Mouse (Mus musculus): ENCODE data around the gene Erlin1. TPM values are rescaled to one million over a fixed set of nuclear protein-coding genes. Genes with fewer than 3 reads are reported as not detected.
A peak's percentile ranks its signal among the peaks of the same experiment; 100 is the strongest.

The Erlin1 gene
- 14.0 and 15.0 TPM in 2 replicates for polyA plus RNA-seq (2015; fragmentation: Nextera tagmentation; extraction: Ambion mirVana)

GRCm38 (mm10) chr19:44069121-44069913 lies at the start of gene Erlin1:
Gene Erlin1, minus strand, starts transcription at chr19:44069785.
- peak; percentile 85 for DNase-seq (ENCODE audit: low spot score)

GRCm38 (mm10) chr19:44117793-44118192 lies 48.2 kb upstream of the Erlin1 start:
- no peak for DNase-seq (ENCODE audit: low spot score)

- DNase-seq (ENCODE audit: low spot score): peak; percentile 19
These were observed 42.1 kb upstream of the Erlin1 start for GRCm38 (mm10) chr19:44111706-44112105.

- no peak for DNase-seq (ENCODE audit: low spot score)
These were observed 40.8 kb upstream of the Erlin1 start for GRCm38 (mm10) chr19:44110356-44110755.

GRCm38 (mm10) chr19:44108996-44109395 lies 39.4 kb upstream of the Erlin1 start:
- DNase-seq (ENCODE audit: low spot score): no peak

- DNase-seq (ENCODE audit: low spot score): peak; percentile 11
These were observed 38.3 kb upstream of the Erlin1 start for GRCm38 (mm10) chr19:44107661-44108521.

GRCm38 (mm10) chr19:44106831-44107660 lies 37.5 kb upstream of the Erlin1 start, which contains the start of gene Chuk:
Gene Chuk, minus strand, starts transcription at chr19:44107480.
- DNase-seq (ENCODE audit: low spot score): peak; percentile 96

GRCm38 (mm10) chr19:44104393-44104792 lies 34.8 kb upstream of the Erlin1 start:
- no peak for DNase-seq (ENCODE audit: low spot score)

GRCm38 (mm10) chr19:44103001-44103400 lies 33.4 kb upstream of the Erlin1 start:
- DNase-seq (ENCODE audit: low spot score): no peak

GRCm38 (mm10) chr19:44100840-44101239 lies 31.3 kb upstream of the Erlin1 start:
- no peak for DNase-seq (ENCODE audit: low spot score)

- DNase-seq (ENCODE audit: low spot score): no peak
These were observed 16.7 kb upstream of the Erlin1 start for GRCm38 (mm10) chr19:44086278-44086677.

GRCm38 (mm10) chr19:44080920-44081319 lies 11.3 kb upstream of the Erlin1 start:
- no peak for DNase-seq (ENCODE audit: low spot score)

- DNase-seq (ENCODE audit: low spot score): no peak
These were observed 10.4 kb upstream of the Erlin1 start for GRCm38 (mm10) chr19:44080023-44080422.

GRCm38 (mm10) chr19:44077024-44077423 lies 7.4 kb upstream of the Erlin1 start:
- DNase-seq (ENCODE audit: low spot score): no peak

GRCm38 (mm10) chr19:44076457-44076856 lies 6.9 kb upstream of the Erlin1 start:
- no peak for DNase-seq (ENCODE audit: low spot score)

- DNase-seq (ENCODE audit: low spot score): no peak
These were observed 5.4 kb upstream of the Erlin1 start for GRCm38 (mm10) chr19:44074986-44075385.

GRCm38 (mm10) chr19:44071166-44071565 lies 1.6 kb upstream of the Erlin1 start:
- no peak for DNase-seq (ENCODE audit: low spot score)

GRCm38 (mm10) chr19:44069914-44070232 lies 288 bp upstream of the Erlin1 start:
- DNase-seq (ENCODE audit: low spot score): no peak

GRCm38 (mm10) chr19:44068232-44068631 lies 1.4 kb downstream of the Erlin1 start:
- DNase-seq (ENCODE audit: low spot score): no peak

GRCm38 (mm10) chr19:44067323-44068049 lies 2.1 kb downstream of the Erlin1 start:
- no peak for DNase-seq (ENCODE audit: low spot score)

- no peak for DNase-seq (ENCODE audit: low spot score)
These were observed 4.9 kb downstream of the Erlin1 start for GRCm38 (mm10) chr19:44064734-44065133.

All from thymus, postnatal 0 days (tissue).